Mouse (Mus musculus) cerebellum, adult 9-10 months (tissue): Measurements from ENCODE around the gene Lat2.

Source experiments
- DNase-seq: peaks from one replicate; pipeline ENCODE4 v3.0.0; 2022

Gene Lat2

DNA sequence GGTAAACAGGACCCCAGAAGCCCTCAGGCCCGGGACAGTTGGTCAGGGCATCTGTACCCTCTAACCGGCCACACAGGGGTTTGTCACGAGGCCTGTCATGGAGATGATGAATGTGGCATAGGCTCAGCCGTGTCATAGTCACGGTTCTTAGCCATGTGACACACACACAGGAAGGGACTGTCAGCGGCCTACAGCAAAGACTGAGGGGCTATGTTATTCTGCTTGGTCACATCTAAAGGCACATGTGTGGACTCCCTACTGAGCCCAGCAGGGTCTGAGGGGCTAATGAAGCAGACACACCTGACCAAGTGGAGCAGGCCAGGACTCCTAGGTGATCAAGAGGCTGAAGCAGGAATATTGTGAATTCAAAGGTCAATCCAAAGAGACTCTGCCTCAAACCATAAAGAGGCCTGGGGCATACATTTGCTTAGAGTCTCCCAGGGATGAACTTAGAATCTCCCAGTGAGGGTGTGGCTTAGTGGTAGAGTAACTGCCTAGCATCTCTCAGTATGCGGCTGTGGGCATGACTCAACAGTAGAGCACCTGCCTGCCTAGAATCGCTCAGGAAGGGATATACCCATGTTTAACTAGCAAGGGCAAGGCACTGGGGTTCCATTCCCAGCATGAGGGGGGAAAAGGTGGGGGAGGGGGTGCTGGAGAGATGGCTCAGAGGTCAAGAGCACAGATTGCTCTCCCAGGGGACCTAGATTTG, 2.9 kb downstream of the Lat2 start:
- no peak for DNase-seq

DNA sequence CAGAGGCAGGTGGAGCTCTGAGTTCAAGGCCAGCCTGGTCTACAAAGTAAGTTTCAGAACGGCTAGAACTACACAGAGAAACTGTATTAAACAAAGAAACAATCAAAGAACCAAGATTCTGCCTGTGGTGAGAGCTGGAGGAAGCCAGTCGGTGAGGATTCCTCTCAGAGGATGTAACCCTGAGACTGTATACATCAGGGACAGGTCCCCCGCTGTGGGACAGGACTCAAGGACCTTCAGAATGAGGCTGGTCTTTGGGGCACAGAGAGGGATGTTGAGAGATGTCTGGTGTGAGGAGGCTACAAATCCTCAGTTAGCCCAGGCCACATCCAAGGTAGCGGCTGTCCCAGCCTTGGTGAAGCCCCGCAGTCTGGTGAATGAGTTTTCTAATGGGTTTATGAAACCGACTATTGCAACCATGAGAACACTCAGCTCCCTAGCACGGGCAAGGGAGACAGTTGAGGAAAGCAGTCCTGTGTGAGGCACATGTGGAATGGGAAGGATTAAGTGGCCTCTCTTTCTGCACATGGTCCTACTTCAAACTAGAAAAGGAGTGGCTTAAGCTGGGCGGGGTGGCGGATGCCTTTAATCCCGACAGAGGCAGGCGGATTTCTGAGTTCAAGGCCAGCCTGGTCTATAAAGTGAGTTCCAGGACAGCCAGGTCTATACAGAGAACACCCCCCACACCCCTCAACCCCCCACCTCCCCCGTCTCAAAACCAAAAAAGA, 4.7 kb downstream of the Lat2 start:
- no peak for DNase-seq

DNA sequence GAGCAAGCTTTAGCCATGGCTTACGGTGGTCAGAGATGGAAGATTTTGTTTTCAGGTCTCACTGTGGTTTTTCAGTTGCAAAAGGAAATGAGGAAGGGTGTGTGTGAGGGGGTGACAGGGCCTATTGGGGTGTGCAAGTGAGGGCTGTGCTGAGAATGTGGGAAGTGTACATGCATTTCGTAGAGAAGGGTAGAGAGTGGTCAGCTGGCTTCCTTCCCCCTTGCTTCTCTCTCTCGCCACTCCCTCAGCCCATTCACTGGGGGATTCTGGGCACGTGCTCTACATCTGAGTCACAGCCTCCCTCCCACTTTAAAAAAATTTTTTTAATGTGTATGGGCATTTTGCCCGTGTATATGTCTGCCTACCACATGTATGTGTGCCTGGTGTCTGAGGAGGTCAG, 7.7 kb downstream of the Lat2 start:
- DNase-seq, result no peak

DNA sequence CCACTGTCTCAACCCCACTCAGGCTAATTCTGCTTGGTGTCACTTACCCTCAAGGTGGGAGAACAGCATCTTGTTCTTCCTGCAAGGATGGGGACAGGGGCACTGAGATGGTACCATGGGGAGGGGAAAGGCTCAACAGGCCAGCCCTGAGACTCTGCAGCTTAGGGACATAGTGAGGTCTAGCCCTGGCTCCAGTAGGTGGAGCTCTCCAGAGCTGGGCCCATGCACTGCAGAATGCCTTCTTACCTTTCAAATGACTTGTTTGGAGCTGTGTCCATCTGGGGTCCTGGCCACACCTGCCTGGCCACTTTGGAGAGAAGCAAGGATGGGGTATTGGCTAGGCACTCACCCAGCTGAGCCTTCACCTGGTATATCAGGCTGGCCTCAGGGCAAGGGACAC, 8.5 kb downstream of the Lat2 start:
- DNase-seq, result no peak

DNA sequence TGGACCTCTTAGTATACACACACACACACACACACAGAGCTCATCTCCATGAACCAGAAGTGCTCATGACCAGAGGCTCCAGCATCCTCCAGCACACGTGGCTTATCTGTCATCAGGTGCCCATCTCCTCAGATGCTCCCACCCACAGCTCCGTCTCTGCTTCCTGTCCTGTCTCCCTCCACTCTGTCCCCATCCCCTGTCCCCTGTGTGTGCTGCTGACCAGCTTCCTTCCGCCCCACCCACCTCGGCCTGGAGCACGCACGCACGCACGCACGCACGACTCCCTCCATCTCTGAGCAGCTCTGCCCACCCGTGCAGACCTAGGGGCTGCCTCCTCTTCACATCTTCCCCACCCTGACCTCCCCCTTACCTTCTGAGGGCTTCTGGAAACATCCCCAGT, 10.4 kb downstream of the Lat2 start:
- DNase-seq, result no peak

DNA sequence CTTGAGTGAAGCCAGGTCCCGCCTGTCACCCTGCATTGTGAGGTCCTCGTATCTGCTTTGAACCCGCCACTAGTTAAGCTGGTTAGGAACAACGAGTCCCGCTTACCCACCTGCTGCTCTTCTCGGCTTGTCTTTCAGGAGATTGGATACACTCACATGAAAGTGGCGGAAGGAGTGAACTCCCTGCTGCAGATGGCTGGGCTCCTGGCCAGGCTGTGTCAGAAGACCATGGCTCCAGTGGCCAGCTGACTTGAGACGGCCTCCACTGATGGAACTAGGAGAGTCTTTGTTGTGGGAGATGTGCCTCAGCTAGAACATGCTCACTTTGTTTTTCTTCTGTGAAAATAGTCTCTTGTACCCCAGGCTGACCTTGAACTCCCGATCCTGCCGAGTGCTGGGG, 17.1 kb downstream of the Lat2 start:
- no peak for DNase-seq

DNA sequence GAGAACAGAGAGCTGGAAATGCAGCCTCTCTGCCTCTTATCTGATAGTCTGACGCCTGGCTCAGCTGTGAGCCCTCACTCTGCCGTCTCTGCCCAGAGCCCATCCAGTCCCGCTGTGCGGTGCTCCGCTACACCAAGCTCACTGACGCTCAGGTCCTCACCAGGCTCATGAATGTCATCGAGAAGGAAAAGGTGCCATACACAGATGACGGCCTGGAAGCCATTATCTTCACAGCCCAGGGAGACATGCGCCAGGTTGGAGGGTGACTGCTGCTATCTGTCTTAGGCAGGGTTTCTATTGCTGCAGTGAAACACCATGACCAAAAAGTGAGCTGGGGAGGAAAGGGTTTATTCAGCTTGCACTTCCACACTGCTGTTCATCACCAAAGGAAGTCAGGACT, 21.7 kb downstream of the Lat2 start:
- DNase-seq, result no peak

DNA sequence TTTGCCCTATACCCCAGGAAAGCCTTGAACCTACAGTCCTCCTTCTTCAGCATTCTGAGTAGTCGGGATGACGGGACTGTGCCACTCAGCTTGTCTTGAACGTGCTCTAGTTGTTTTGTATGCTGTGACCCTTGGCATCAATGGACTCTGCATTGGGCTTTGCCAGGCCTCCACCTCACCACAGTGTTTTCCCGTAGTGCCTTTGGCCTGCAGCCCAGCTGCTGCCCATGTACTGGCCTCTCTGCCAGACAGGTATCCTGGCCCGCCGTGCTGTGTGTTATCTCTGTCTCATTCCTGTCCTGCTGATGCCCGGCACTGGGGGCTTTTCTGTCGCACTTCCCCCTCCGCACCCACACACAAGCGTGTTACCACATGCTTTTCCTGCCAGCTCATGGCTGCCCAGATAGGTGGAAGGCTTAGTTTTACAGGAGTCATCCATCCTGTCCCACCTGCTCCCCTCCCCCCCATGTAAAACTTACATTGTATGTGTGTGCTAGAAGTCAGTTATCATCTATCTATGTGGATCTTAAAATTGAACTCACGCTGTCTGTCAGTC, 22.7 kb downstream of the Lat2 start:
- no peak for DNase-seq

DNA sequence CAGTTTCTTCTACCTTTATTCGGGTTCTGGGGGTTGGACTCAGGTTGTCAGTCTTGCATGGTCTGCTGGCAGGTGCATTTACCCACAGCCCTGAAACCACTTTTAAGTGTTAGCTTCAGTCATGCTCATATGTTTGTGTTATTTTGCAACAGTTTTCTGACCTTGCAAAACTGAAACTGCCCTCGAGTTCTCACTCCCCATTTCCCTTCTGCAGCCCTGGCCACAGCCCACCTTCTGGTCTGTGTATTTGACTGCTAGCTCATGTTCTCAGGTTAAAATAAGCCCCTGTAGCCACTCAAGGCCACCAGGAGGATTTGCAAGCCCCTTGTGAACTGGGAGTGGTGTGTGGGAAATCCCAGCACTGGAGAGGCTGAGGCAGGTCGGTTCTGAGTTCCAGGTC, 24.9 kb downstream of the Lat2 start:
- no peak for DNase-seq

DNA sequence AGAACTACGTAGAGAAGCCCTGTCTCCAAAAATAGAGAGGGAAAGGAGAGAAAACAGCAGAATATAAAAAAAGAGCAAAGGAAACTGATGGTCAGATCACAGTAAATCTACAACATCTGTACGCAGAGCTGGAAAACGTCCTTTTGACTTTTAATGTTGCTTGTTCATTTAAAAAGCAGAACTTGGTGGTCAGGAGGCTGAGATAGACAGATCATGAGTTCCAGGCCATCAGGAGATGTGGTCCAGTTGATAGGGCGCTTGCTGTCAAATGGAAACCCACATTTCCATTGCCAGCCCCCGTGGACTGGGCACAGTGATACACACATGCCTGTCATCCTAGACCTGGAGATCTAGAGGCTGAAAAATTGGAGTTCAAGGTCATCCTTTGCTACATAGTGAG, 30.0 kb downstream of the Lat2 start:
- no peak for DNase-seq

DNA sequence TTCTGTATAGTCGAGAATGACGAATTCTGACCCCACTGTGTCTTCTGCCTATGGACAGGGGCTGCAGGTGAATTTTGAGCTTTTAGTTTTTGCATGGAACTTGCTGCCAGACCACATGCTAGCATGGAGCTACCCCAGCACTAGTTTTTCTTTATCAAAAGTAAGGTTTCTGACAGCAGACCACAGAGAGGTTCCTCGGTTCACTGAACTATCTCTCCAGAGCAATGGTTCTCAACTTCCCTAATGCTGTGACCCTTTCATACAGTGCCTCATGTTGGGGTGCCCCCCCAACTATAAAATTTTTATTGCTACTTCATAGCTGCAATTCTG, 31.0 kb downstream of the Lat2 start:
- DNase-seq, result no peak

DNA sequence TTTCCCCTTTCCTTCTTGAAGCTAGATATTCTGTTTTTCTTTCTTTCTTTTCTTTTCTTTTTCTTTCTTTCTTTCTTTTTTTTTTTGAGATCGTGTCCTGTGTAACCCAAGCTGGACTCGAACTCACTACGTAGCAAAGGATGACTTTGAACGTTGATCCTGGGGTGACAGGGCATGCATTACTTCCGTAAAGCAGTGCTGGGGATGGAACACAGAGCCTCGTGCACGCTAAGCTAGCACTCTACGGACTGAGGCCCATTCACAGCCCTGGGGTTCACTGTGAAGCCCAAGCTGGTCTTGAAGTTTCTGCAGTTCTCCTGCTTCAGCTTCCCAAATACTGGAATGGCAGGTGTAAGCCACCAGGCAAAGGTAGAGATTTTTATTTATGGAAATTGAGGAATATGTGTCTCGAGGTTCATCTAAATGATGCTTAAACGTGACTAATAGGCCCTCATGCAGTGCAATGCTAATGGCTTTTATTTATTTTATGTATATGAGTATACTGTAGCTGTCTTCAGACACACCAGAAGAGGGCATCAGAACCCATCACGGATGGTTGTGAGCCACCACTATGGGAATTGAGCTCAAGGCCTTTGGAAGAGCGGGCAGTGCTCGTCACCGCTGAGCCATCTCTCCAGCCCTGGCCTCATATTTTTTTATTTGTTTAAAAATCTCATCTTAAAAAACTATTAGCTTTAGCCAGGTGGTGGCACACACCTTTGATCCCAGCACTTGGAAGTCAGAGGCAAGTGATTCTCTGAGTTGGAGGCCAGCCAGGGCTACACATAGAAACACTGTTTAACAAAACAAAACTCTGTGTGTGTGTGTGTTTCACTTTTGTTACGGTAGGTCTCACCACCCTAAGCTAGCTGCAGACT, 31.6 kb downstream of the Lat2 start:
- DNase-seq, result no peak

DNA sequence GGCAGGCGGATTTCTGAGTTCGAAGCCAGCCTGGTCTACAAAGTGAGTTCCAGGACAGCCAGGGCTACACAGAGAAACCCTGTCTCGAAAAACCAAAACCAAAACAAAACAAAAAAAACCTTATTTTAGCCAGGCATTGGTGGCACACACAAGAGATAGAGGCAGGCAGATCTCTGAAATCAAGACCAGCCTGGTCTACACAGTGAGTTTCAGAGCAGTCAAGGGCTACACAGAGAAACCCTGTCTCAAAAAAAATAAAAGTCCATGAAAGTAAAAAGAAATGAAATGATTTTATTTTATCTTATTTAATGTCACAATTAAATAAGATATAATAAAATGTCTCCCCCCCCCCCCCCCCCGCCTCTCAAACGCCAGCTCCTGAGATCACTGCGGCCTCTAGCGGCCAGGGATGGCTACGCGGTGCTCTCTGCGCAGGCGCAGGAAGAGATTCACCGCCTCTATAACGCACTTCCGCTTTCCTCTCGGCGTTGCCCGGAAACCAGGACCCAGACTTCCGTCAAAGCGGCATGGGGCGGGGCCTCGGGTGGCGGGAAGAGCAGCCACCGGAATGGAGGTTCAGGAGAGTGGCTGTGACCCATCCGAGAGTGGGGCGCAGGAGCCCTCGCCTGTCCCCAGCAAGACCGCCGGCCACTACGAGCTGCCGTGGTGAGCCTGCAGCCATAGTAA, 32.5 kb downstream of the Lat2 start:
- DNase-seq, result peak; percentile 97

DNA sequence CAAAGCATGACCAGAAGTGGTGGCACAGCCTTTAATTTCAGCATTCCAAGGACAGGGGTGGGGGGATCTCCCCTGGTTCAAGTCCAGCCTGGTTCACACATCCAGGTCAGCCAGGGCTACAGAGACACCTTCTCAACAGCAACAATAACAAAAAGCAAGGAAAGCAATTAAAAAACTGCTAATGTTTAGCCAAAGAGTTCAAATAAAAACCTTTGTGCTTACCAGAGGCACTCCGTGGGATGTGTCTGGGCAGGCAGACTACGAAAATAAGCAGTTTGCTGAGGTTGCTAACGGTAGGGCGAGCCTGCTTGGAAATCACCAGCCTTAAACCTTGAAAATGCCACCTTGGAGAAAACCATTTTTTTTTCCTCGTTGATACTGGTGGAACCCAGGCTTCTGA, 33.7 kb downstream of the Lat2 start, which contains the start of gene Rfc2:
Gene Rfc2, plus strand, starts transcription at position 221 of the 400 bp plus-strand sequence.
- DNase-seq, result no peak

DNA sequence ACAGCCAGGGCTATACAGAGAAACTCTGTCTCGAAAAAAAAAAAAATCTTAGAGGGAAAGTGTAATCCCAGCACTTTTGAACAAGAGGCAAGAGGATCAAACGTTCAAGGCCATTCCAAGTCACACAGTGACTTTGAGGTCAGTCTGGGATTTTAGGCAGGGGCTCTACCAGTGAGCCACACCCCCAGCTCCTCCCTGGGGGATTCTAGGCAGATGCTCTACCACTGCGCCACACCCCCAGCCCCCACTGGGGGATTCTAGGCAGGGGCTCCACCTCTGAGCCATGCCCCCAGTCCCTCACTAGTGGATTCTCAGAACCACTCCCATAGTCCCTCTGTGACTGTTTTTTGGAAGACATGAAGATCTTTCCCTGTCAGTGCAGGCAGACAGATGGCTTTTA, 35.7 kb downstream of the Lat2 start:
- no peak for DNase-seq

DNA sequence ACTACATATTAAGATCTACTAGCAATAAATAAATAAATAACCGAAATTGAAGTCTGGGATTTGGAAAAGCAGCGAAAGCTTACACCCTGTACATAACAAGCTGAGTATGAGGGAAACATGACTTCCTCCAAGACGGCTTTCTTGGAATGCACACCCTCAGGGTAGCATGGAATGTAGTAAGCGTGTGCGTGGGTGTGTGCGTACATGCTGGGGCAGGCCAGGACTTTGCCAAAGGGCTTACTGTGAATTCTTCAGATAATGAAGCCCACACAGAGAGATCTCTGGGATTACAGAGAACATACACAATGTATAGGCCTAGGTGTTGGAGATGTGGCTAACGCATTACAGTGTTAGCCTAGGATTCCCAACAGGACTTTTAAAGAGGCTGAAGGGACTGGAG, 37.3 kb downstream of the Lat2 start:
- no peak for DNase-seq

DNA sequence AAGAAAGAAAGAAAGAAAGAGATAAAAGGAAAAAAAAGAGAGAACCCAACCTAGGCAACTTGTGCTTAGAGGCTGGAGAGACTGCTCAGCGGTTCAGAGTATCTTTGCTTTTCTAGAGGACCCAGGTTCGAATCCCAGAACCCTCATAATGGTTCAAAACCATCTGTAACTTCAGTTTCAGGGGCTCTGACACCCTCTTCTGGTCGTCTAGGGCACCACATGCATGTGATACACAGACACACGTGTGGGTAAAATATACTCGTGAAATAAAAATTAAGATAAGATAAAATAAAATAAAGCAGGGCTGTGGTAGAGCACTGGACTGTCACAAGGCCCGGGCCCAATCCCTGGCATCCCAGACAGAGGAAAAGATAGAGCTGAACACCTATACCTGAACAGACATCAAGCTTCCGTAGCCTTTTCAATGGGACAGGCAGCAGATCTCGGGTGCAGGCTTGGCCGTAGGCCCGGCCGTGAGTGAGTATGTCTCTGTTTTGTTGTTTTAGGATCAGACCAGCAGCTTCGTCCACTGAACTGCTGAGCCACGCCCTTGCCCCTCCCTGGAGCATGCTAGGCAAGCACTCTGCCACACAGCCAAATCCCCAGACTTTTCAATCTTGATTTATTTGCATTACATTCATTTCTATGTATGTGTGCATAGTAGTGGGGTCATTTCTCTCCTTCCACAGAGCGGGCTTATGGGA, 38.2 kb downstream of the Lat2 start:
- no peak for DNase-seq

DNA sequence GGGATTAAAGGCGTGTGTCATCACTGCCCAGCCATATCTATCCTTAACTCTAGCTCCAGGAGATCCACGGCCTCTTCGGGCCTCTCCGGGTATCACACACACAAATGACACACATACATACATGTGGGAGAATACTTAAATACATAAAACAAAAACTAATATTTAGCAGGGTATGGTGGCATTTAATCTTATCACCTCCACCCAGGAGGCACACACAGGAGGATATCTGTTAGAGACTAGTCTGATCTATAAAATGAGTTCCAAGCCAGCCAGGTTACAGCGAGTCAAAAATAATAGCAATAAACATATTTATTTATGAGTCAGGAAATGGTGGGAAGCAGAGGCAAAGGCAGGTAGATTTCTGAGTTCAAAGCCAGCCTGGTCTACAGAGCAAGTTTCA, 39.0 kb downstream of the Lat2 start:
- no peak for DNase-seq

DNA sequence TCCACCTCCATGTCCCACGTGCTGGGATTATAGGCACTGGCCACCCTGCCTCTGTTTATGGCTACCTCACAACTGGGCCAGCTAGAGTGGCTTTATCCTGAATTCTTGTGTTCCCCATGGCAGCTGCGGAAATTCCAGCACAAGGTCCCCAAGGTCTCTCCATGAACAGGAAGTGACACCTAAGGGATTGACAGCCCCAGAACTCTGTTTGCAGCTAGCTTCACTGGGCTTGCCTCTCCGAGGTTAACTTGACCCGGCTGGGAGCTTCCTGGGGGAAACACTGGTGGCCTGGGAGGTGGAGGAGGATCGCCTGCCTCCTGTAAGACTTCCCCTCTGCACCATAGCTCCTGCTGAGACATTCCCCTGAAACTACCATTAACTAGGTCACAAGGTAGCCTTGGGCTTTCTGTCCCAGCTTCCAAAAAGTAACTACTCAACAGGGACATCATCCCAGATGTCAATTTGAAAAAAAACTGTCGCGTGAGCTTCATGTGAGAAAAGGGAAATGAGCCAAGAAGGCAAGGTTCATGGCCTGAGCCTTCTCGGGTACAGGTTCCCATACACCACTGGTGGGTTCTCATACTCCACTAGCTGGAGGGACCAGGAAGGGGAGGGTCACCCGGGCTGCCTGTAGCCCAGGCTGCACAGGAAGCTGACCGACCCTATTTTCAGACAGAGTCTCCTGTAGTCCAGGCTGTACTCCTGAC, 42.2 kb downstream of the Lat2 start:
- DNase-seq, result no peak

DNA sequence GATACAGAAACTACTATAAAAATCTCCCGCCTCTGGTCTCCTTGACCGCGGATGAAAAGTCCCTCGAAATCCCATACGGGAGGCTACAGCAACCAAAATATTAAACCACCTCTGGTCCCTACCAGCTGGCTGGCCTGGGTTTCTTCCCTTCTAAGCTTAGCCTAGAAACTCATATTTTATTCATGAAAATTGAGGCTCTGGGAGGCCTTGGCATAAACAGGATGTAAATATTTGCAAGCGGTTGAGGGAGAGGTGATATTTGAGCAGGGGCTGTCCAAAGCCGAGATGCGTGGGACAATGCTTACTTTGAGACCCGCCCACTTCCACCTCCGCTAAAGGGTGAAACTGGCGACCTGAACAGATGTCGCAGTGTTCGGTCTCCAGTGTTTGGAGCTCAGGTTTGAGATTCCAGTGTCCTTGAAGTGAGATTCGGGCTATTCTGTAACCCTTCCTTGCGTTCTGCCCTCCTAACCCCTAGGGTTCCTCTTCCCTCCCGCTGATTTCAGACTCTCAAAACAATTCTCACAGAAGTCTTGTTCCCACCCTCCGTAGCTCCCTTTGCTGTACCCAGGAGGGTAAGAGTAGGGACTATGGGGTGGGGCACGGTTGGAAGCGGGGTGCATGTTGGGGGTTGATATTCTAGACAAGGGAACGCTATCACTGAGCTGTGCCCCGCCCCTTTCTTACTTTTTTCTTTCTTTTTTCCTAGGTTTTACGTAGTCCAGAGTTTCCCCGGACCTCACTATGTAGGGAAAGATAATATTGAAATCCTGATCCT, 42.9 kb downstream of the Lat2 start:
- peak; percentile 57 for DNase-seq

DNA sequence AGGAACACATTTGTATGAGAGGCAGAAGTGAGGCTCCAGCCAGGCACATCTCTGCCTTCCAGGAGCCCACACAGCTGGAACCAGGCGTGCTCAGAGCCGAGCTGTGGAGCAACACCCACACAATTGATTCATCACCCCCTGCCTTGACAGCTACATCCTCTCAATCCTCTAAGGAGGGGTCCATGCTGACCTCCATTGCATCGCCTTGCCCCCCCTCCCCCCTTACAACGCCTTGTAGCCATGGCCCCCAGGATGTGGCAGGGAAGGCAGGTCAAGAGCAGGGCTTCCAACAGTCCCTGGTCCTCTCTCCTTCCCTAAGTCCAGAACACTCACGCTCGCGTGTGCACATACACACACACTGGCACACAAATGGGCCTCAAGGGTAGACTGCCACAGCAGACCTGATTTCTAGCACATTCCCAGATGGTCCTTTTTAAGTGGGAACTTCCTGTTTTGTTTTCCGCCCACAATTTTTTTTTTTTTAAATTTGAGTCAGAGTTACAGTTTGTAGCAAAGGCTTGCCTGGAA, 45.8 kb downstream of the Lat2 start:
- no peak for DNase-seq
